Mouse (Mus musculus): ENCODE measurements at regions not wholly inside any gene's neighbourhood (a gene's known extent, or its start where the extent isn't known, plus 50 kb on each side); places are given as distances from the start of the nearest gene placed in this dataset.

- WGBS: 93% methylated on average over 3 of the region's 3 CpGs
- H3K27ac ChIP-seq (ENCODE audit: control insufficient read depth, insufficient read depth, low read depth, low read length, poor library complexity): no peak overlapping the region
- H3K4me3 ChIP-seq (replicated peaks; ENCODE audit: control insufficient read depth, low read depth, low read length): no peak overlapping the region
- TF ChIP-seq CTCF (IDR thresholded peaks at IDR 0.05; ENCODE audit: control insufficient read depth, insufficient read depth, low read length) (no peak), POLR2A (IDR thresholded peaks at IDR 0.05; ENCODE audit: borderline replicate concordance, control insufficient read depth, low read depth, low read length) (no peak)
- H3K4me1 ChIP-seq (ENCODE audit: control insufficient read depth, insufficient read depth, low read length): peaks cover 6% of the 10 kb centered on the region
Observed at GRCm38 (mm10) chr6:120614526-120614925, 51.6 kb upstream of the Cecr2 start.

GRCm38 (mm10) chr6:120612346-120612745 lies 53.8 kb upstream of the Cecr2 start:
- TF ChIP-seq POLR2A (IDR thresholded peaks at IDR 0.05; ENCODE audit: borderline replicate concordance, control insufficient read depth, low read depth, low read length) (no peak), CTCF (IDR thresholded peaks at IDR 0.05; ENCODE audit: control insufficient read depth, insufficient read depth, low read length) (no peak)
- H3K27ac ChIP-seq (ENCODE audit: control insufficient read depth, insufficient read depth, low read depth, low read length, poor library complexity): no peak overlapping the region
- H3K4me1 ChIP-seq (ENCODE audit: control insufficient read depth, insufficient read depth, low read length): no peaks in the 10 kb centered on the region; the same call in 1 of the 2 replicates
- 77% methylated on average over 7 of the region's 7 CpGs for WGBS
- H3K4me3 ChIP-seq (replicated peaks; ENCODE audit: control insufficient read depth, low read depth, low read length): no peak overlapping the region

GRCm38 (mm10) chr6:120609858-120610257 lies 56.3 kb upstream of the Cecr2 start:
- no peaks in the 10 kb centered on the region; the same call in 1 of the 2 replicates for H3K4me1 ChIP-seq (ENCODE audit: control insufficient read depth, insufficient read depth, low read length)
- 75% methylated on average over 4 of the region's 4 CpGs for WGBS
- H3K27ac ChIP-seq (ENCODE audit: control insufficient read depth, insufficient read depth, low read depth, low read length, poor library complexity): no peak overlapping the region
- H3K4me3 ChIP-seq (replicated peaks; ENCODE audit: control insufficient read depth, low read depth, low read length): no peak overlapping the region
- TF ChIP-seq POLR2A (IDR thresholded peaks at IDR 0.05; ENCODE audit: borderline replicate concordance, control insufficient read depth, low read depth, low read length) (no peak), CTCF (IDR thresholded peaks at IDR 0.05; ENCODE audit: control insufficient read depth, insufficient read depth, low read length) (no peak)

GRCm38 (mm10) chr6:120605471-120605870 lies 60.7 kb upstream of the Cecr2 start:
- 67% methylated on average over 2 of the region's 2 CpGs for WGBS
- peak overlapping the region; percentile 92; the same call in 1 of the 2 replicates for H3K27ac ChIP-seq (ENCODE audit: control insufficient read depth, insufficient read depth, low read depth, low read length, poor library complexity)
- no peaks in the 10 kb centered on the region; the same call in 1 of the 2 replicates for H3K4me1 ChIP-seq (ENCODE audit: control insufficient read depth, insufficient read depth, low read length)
- TF ChIP-seq CTCF (IDR thresholded peaks at IDR 0.05; ENCODE audit: control insufficient read depth, insufficient read depth, low read length) (no peak), POLR2A (IDR thresholded peaks at IDR 0.05; ENCODE audit: borderline replicate concordance, control insufficient read depth, low read depth, low read length) (no peak)
- peak overlapping the region; percentile 62 for H3K4me3 ChIP-seq (replicated peaks; ENCODE audit: control insufficient read depth, low read depth, low read length)

- Histone ChIP-seq H3K4me1 (ENCODE audit: control insufficient read depth, insufficient read depth, low read length) (no peaks in the 10 kb centered on the region; the same call in 1 of the 2 replicates), H3K4me3 (replicated peaks; ENCODE audit: control insufficient read depth, low read depth, low read length) (no peak overlapping the region), H3K27ac (ENCODE audit: control insufficient read depth, insufficient read depth, low read depth, low read length, poor library complexity) (peak overlapping the region; percentile 92)
- TF ChIP-seq POLR2A (IDR thresholded peaks at IDR 0.05; ENCODE audit: borderline replicate concordance, control insufficient read depth, low read depth, low read length): no peak
- TF ChIP-seq CTCF (IDR thresholded peaks at IDR 0.05; ENCODE audit: control insufficient read depth, insufficient read depth, low read length): no peak
- WGBS: 41% methylated on average over 6 of the region's 6 CpGs
Observed at GRCm38 (mm10) chr6:120604020-120604958, 61.9 kb upstream of the Cecr2 start.

- H3K4me3 ChIP-seq (replicated peaks; ENCODE audit: control insufficient read depth, low read depth, low read length): no peak overlapping the region
- WGBS: 49% methylated on average over 2 of the region's 2 CpGs
- H3K4me1 ChIP-seq (ENCODE audit: control insufficient read depth, insufficient read depth, low read length): no peaks in the 10 kb centered on the region
- TF ChIP-seq CTCF (IDR thresholded peaks at IDR 0.05; ENCODE audit: control insufficient read depth, insufficient read depth, low read length): peak; percentile 67
- TF ChIP-seq POLR2A (IDR thresholded peaks at IDR 0.05; ENCODE audit: borderline replicate concordance, control insufficient read depth, low read depth, low read length): no peak
- H3K27ac ChIP-seq (ENCODE audit: control insufficient read depth, insufficient read depth, low read depth, low read length, poor library complexity): peak overlapping the region; percentile 92
Observed at GRCm38 (mm10) chr6:120603454-120603853, 62.7 kb upstream of the Cecr2 start.

- H3K4me1 ChIP-seq (ENCODE audit: control insufficient read depth, insufficient read depth, low read length): no peaks in the 10 kb centered on the region
- no peak for TF ChIP-seq POLR2A (IDR thresholded peaks at IDR 0.05; ENCODE audit: borderline replicate concordance, control insufficient read depth, low read depth, low read length)
- WGBS: 61% methylated on average over 2 of the region's 2 CpGs
- no peak overlapping the region for H3K4me3 ChIP-seq (replicated peaks; ENCODE audit: control insufficient read depth, low read depth, low read length)
- H3K27ac ChIP-seq (ENCODE audit: control insufficient read depth, insufficient read depth, low read depth, low read length, poor library complexity): no peak overlapping the region
Observed at GRCm38 (mm10) chr6:120600376-120600775, 65.8 kb upstream of the Cecr2 start.

GRCm38 (mm10) chr6:120598471-120598870 lies 67.4 kb upstream of the Hdhd5 start:
- Histone ChIP-seq H3K4me1 (ENCODE audit: control insufficient read depth, insufficient read depth, low read length) (no peaks in the 10 kb centered on the region), H3K4me3 (replicated peaks; ENCODE audit: control insufficient read depth, low read depth, low read length) (no peak overlapping the region), H3K27ac (ENCODE audit: control insufficient read depth, insufficient read depth, low read depth, low read length, poor library complexity) (no peak overlapping the region)
- 82% methylated on average over 2 of the region's 2 CpGs for WGBS
- TF ChIP-seq CTCF (IDR thresholded peaks at IDR 0.05; ENCODE audit: control insufficient read depth, insufficient read depth, low read length): no peak
- no peak for TF ChIP-seq POLR2A (IDR thresholded peaks at IDR 0.05; ENCODE audit: borderline replicate concordance, control insufficient read depth, low read depth, low read length)
